Mouse (Mus musculus) hindbrain, embryonic 10.5 days (tissue): ENCODE data around the gene Pxmp4. TPM values are rescaled to one million over a fixed set of nuclear protein-coding genes. Genes with fewer than 3 reads are reported as not detected.

Experiments
- DNase-seq: peaks from one replicate; pipeline ENCODE4 v3.0.0-alpha.2; 2017; ENCODE audit warnings: low spot score
- H3K27ac ChIP-seq: fragments of 300-500 bp; sonication (generic); 2 replicates; pipeline ENCODE4 v1.5.1; 2016; ENCODE audit warnings: mild to moderate bottlenecking, moderate library complexity
- H3K27me3 ChIP-seq: fragments of 300-500 bp; sonication (generic); 2 replicates; pipeline ENCODE4 v1.6.1; 2016; ENCODE audit warnings: mild to moderate bottlenecking; ENCODE audit not compliant: poor library complexity, insufficient read depth, severe bottlenecking
- H3K36me3 ChIP-seq: fragments of 300-500 bp; sonication (generic); 2 replicates; pipeline ENCODE4 v1.6.1; 2016; ENCODE audit warnings: mild to moderate bottlenecking, moderate library complexity
- H3K4me1 ChIP-seq: fragments of 300-500 bp; sonication (generic); replicated peaks from 2 replicates; pipeline ENCODE4 v1.6.1; 2016; ENCODE audit warnings: mild to moderate bottlenecking
- H3K4me3 ChIP-seq: fragments of 300-500 bp; sonication (generic); 2 replicates; pipeline ENCODE4 v1.5.1; 2016; ENCODE audit warnings: mild to moderate bottlenecking, moderate library complexity
- H3K9me3 ChIP-seq: fragments of 300-500 bp; sonication (generic); 2 replicates; pipeline ENCODE4 v1.6.1; 2016; ENCODE audit warnings: mild to moderate bottlenecking, moderate library complexity
- WGBS: fragments of 180-500 bp; shearing (Covaris S2); methylation state at CpG from one replicate; pipeline ENCODE4 v1.1.7; 2016; 5-methylcytosine and 5-hydroxymethylcytosine counted together
- polyA plus RNA-seq: library from polyadenylated mRNA; unstranded; fragments of >200 nt; fragmentation: Nextera tagmentation; extraction: Ambion mirVana; gene quantifications from 2 replicates; pipeline ENCODE4 v1.2.1, GENCODE M21; 2016

The Pxmp4 gene
- polyA plus RNA-seq, 1 experiment from 2014 or later, result 14.5 TPM

- Histone ChIP-seq H3K4me3 (peak overlapping the region; percentile 90), H3K36me3 (peaks cover 41% of the 10 kb centered on the region), H3K27me3 (no peaks in the 10 kb centered on the region), H3K4me1 (peaks cover 76% of the 10 kb centered on the region), H3K27ac (peak overlapping the region; percentile 97), H3K9me3 (no peaks in the 10 kb centered on the region)
- 77% methylated on average over 2 of the region's 2 CpGs for WGBS
- no peak for DNase-seq
Observed at GRCm38 (mm10) chr2:154567766-154568165, 35.7 kb downstream of the Pxmp4 start.

- peaks cover 73% of the 10 kb centered on the region for H3K4me1 ChIP-seq
- WGBS, result 59% methylated on average over 8 of the region's 8 CpGs
- H3K4me3 ChIP-seq, result peak overlapping the region; percentile 32
- peaks cover 52% of the 10 kb centered on the region for H3K36me3 ChIP-seq
- H3K27ac ChIP-seq, result peak overlapping the region; percentile 70
- no peaks in the 10 kb centered on the region for H3K27me3 ChIP-seq
- H3K9me3 ChIP-seq, result no peaks in the 10 kb centered on the region
- DNase-seq, result no peak
Observed at GRCm38 (mm10) chr2:154566641-154567040, 36.9 kb downstream of the Pxmp4 start.

- Histone ChIP-seq H3K9me3 (no peaks in the 10 kb centered on the region), H3K27ac (peak overlapping the region; percentile 70), H3K27me3 (no peaks in the 10 kb centered on the region), H3K36me3 (peaks cover 63% of the 10 kb centered on the region), H3K4me1 (peaks cover 72% of the 10 kb centered on the region), H3K4me3 (no peak overlapping the region)
- WGBS, result 74% methylated on average over 3 of the region's 3 CpGs
- no peak for DNase-seq
Observed at GRCm38 (mm10) chr2:154565562-154565961, 37.9 kb downstream of the Pxmp4 start.

GRCm38 (mm10) chr2:154563612-154564170, 39.8 kb downstream of the Pxmp4 start:
- no peaks in the 10 kb centered on the region for H3K9me3 ChIP-seq
- no peak overlapping the region for H3K4me3 ChIP-seq
- no peaks in the 10 kb centered on the region for H3K27me3 ChIP-seq
- H3K4me1 ChIP-seq, result peaks cover 72% of the 10 kb centered on the region
- DNase-seq, result no peak
- H3K36me3 ChIP-seq, result peaks cover 78% of the 10 kb centered on the region
- WGBS, result 92% methylated on average over 22 of the region's 22 CpGs
- H3K27ac ChIP-seq, result no peak overlapping the region

GRCm38 (mm10) chr2:154558264-154559039, 45.1 kb downstream of the Pxmp4 start, which contains the start of gene Necab3:
Gene Necab3, minus strand, starts transcription at chr2:154558890.
- H3K27ac ChIP-seq, result peak within 1 kb of the TSS; percentile 85

GRCm38 (mm10) chr2:154557184-154557832, 46.2 kb downstream of the Pxmp4 start:
- Histone ChIP-seq H3K4me3 (0 out of 2 replicates have a peak overlapping the region, but pooled peaks have one; percentile 52), H3K27me3 (peaks cover 20% of the 10 kb centered on the region), H3K4me1 (peaks cover 65% of the 10 kb centered on the region), H3K27ac (peak overlapping the region; percentile 85), H3K36me3 (peaks cover 57% of the 10 kb centered on the region), H3K9me3 (no peaks in the 10 kb centered on the region)
- DNase-seq, result no peak
- WGBS, result 54% methylated on average over 5 of the region's 5 CpGs

More at GRCm38 (mm10) chr2:154558264-154559039, 45.1 kb downstream of the Pxmp4 start, which contains the start of gene Necab3:
- Histone ChIP-seq H3K36me3 (peaks cover 61% of the 10 kb centered on the region), H3K27me3 (peaks cover 10% of the 10 kb centered on the region), H3K9me3 (no peaks in the 10 kb centered on the region), H3K4me1 (peaks cover 57% of the 10 kb centered on the region), H3K4me3 (peak within 1 kb of the TSS; percentile 52)
- peak; percentile 63 for DNase-seq
- WGBS, result 3% methylated on average over 34 of the region's 34 CpGs

- WGBS, result 76% methylated on average over 6 of the region's 6 CpGs
- Histone ChIP-seq H3K4me1 (peaks cover 64% of the 10 kb centered on the region), H3K27me3 (peaks cover 41% of the 10 kb centered on the region), H3K9me3 (no peaks in the 10 kb centered on the region), H3K4me3 (no peak overlapping the region), H3K27ac (no peak overlapping the region), H3K36me3 (peaks cover 41% of the 10 kb centered on the region)
- no peak for DNase-seq
Observed at GRCm38 (mm10) chr2:154555235-154555634, 48.3 kb downstream of the Pxmp4 start.

- peak overlapping the region; percentile 36 for H3K4me3 ChIP-seq
- H3K9me3 ChIP-seq, result no peaks in the 10 kb centered on the region
- WGBS, result 27% methylated on average over 27 of the region's 27 CpGs
- peak; percentile 74 for DNase-seq
- H3K27ac ChIP-seq, result peak overlapping the region; percentile 79
- H3K4me1 ChIP-seq, result peaks cover 56% of the 10 kb centered on the region
- H3K27me3 ChIP-seq, result peaks cover 57% of the 10 kb centered on the region
- peaks cover 29% of the 10 kb centered on the region for H3K36me3 ChIP-seq
Observed at GRCm38 (mm10) chr2:154552424-154552907, 51.0 kb downstream of the Pxmp4 start.

GRCm38 (mm10) chr2:154551927-154552326, 51.6 kb downstream of the Pxmp4 start:
- Histone ChIP-seq H3K4me1 (peaks cover 50% of the 10 kb centered on the region), H3K27ac (peak overlapping the region; percentile 79), H3K9me3 (no peaks in the 10 kb centered on the region), H3K36me3 (peaks cover 29% of the 10 kb centered on the region), H3K27me3 (peaks cover 57% of the 10 kb centered on the region), H3K4me3 (peak overlapping the region; percentile 36)
- 29% methylated on average over 21 of the region's 21 CpGs for WGBS
- peak; percentile 44 for DNase-seq

- Histone ChIP-seq H3K36me3 (peaks cover 29% of the 10 kb centered on the region), H3K27ac (peak within 1 kb of the TSS; percentile 79), H3K9me3 (no peaks in the 10 kb centered on the region), H3K27me3 (peaks cover 57% of the 10 kb centered on the region), H3K4me3 (peak within 1 kb of the TSS; percentile 36), H3K4me1 (peaks cover 46% of the 10 kb centered on the region)
- 82% methylated on average over 4 of the region's 4 CpGs for WGBS
- DNase-seq, result no peak
Observed at GRCm38 (mm10) chr2:154551476-154551875, 52.0 kb downstream of the Pxmp4 start, which contains the start of gene Actl10. Gene Actl10, plus strand, starts transcription at chr2:154551776.

- Histone ChIP-seq H3K9me3 (no peaks in the 10 kb centered on the region), H3K27ac (no peak overlapping the region), H3K27me3 (peaks cover 57% of the 10 kb centered on the region), H3K4me1 (peaks cover 42% of the 10 kb centered on the region), H3K4me3 (no peak overlapping the region), H3K36me3 (peaks cover 32% of the 10 kb centered on the region)
- no peak for DNase-seq
- WGBS, result 79% methylated on average over 2 of the region's 2 CpGs
Observed at GRCm38 (mm10) chr2:154550937-154551336, 52.6 kb downstream of the Pxmp4 start.

GRCm38 (mm10) chr2:154549886-154550189, 53.7 kb downstream of the Pxmp4 start:
- Histone ChIP-seq H3K4me1 (peaks cover 41% of the 10 kb centered on the region), H3K27me3 (peaks cover 57% of the 10 kb centered on the region), H3K36me3 (peaks cover 32% of the 10 kb centered on the region), H3K9me3 (no peaks in the 10 kb centered on the region), H3K27ac (peak overlapping the region; percentile 87), H3K4me3 (peak overlapping the region; percentile 55)
- WGBS, result 13% methylated on average over 20 of the region's 20 CpGs
- no peak for DNase-seq
